Mouse (Mus musculus): ENCODE data around the gene Aqp2. TPM values are rescaled to one million over a fixed set of nuclear protein-coding genes. Genes with fewer than 3 reads are reported as not detected.

The Aqp2 gene
- polyA plus RNA-seq, 1 experiment from 2014 or later: not detected

DNA sequence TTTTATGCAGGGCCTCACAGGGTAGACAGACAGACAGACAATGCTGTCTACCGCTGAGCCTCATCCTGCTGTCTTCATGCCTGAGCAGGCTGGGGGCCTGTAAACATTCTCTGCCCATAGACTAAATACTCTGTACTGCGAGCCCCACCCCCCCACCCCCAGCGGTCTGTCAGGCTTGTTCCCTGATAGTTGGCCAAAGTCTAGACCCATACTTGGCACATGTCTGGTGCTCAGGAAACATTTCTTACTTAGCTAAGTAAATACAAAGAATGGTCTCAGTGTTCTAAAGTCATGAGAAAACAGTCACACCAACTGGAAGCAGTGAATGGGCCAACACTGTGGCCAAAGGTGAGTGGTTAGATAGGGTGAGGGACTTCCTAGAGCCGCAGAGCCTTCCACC lies 11.5 kb upstream of the Aqp2 start:
- Histone ChIP-seq H3K4me1 (no peaks in the 10 kb centered on the region), H3K4me2 (no peak overlapping the region), H3K9me3 (no peaks in the 10 kb centered on the region), H3K4me3 (no peak overlapping the region), H3K9ac (no peak overlapping the region), H3K27ac (no peak overlapping the region), H3K27me3 (no peaks in the 10 kb centered on the region), H3K36me3 (no peaks in the 10 kb centered on the region)
- WGBS: 75% methylated on average over 4 of the region's 4 CpGs
- no peak for ATAC-seq (ENCODE audit: insufficient number of reproducible peaks, low FRiP score, low TSS enrichment, low read depth)

DNA sequence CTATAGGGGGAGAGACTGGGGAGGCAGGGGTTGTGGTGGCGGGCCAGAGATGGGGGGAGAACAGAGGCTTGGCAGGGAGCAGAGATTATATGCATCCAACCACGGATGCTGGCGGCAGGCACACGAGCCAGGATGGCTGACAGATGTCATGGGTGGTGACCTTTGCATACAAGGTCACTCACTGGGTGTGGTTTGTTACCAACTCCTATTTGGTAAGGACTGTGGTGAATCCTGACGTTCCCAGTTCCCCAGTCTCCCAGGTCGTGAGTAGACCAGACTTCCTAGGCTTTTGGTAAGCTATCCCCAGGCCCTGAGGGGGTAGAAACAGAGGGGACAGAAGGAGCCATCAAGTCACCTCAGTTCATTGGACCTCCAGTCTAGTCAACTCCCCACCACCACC lies 10.2 kb upstream of the Aqp2 start:
- H3K27me3 ChIP-seq: no peaks in the 10 kb centered on the region
- no peak overlapping the region for H3K4me3 ChIP-seq
- no peak overlapping the region for H3K4me2 ChIP-seq
- WGBS: 78% methylated on average over 6 of the region's 6 CpGs
- no peak overlapping the region for H3K9ac ChIP-seq
- H3K4me1 ChIP-seq: no peaks in the 10 kb centered on the region
- no peaks in the 10 kb centered on the region for H3K9me3 ChIP-seq
- no peak overlapping the region for H3K27ac ChIP-seq
- H3K36me3 ChIP-seq: no peaks in the 10 kb centered on the region
- ATAC-seq (ENCODE audit: insufficient number of reproducible peaks, low FRiP score, low TSS enrichment, low read depth): no peak

GRCm38 (mm10) chr15:99569123-99569522 lies 9.7 kb upstream of the Aqp2 start:
- no peak overlapping the region for H3K27ac ChIP-seq

DNA sequence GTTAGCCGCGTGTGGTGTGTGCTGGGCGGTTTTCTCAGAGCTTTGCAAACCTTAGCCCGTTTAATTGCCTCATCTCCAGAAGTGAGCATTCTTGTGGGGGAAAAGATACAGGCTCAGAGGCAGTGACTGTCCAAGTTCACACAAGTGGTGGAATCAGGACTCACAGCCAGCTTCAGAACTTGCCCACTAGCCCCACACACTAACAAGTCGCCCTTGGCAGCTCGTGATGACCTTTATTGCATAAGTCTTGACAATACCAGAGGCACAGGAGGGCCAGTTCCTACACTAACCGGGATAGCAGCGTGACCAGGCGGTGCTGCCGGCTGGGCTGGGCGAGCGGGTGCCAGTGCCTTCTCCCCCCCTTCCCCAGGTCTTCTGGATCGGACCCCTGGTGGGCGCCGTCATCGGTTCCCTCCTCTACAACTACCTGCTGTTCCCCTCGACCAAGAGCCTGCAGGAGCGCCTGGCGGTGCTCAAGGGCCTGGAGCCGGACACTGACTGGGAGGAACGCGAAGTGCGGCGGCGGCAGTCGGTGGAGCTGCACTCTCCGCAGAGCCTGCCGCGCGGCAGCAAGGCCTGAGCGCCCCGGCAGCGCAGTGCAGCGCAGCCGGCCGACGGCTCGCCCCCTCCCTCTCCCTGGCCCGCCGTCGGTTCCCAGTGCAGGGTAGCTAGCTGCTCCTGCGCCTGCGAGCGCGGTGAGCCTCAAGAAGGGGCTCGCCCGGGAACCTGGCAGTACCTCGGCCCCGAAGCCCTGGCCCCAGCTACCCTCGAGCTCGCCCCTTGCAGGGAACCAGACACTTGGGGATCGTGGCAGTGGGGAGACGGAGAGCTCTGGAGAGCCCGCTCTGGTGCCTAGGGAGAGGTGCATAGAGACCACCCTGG lies 4.8 kb downstream of the Aqp2 start:
- no peaks in the 10 kb centered on the region for H3K9me3 ChIP-seq
- H3K27ac ChIP-seq: no peak overlapping the region
- no peak for ATAC-seq (ENCODE audit: insufficient number of reproducible peaks, low FRiP score, low TSS enrichment, low read depth)
- WGBS: 4% methylated on average over 54 of the region's 54 CpGs
- H3K9ac ChIP-seq: 0 out of 2 replicates have a peak overlapping the region, but pooled peaks have one; percentile 14
- H3K4me2 ChIP-seq: peak overlapping the region; percentile 63
- peak overlapping the region; percentile 35 for H3K4me3 ChIP-seq
- H3K27me3 ChIP-seq: peaks cover 89% of the 10 kb centered on the region
- H3K36me3 ChIP-seq: no peaks in the 10 kb centered on the region
- H3K4me1 ChIP-seq: peaks cover 21% of the 10 kb centered on the region

More at GRCm38 (mm10) chr15:99569123-99569522, 9.7 kb upstream of the Aqp2 start:
- Histone ChIP-seq H3K4me2 (no peak overlapping the region), H3K9ac (no peak overlapping the region), H3K36me3 (no peaks in the 10 kb centered on the region), H3K4me3 (no peak overlapping the region), H3K27me3 (no peaks in the 10 kb centered on the region), H3K9me3 (no peaks in the 10 kb centered on the region), H3K4me1 (no peaks in the 10 kb centered on the region)
- 80% methylated on average over 10 of the region's 10 CpGs for WGBS
- ATAC-seq (ENCODE audit: insufficient number of reproducible peaks, low FRiP score, low TSS enrichment, low read depth): no peak

- 3% methylated on average over 24 of the region's 24 CpGs for WGBS
Measured at GRCm38 (mm10) chr15:99584407-99585202, 5.8 kb downstream of the Aqp2 start.

GRCm38 (mm10) chr15:99585741-99586140 lies 6.9 kb downstream of the Aqp2 start:
- no peak overlapping the region for H3K9ac ChIP-seq
- H3K27me3 ChIP-seq: peaks cover 96% of the 10 kb centered on the region
- peaks cover 28% of the 10 kb centered on the region for H3K4me1 ChIP-seq
- no peak overlapping the region for H3K4me2 ChIP-seq
- 66% methylated on average over 6 of the region's 6 CpGs for WGBS
- H3K27ac ChIP-seq: no peak overlapping the region
- no peaks in the 10 kb centered on the region for H3K9me3 ChIP-seq
- no peaks in the 10 kb centered on the region for H3K36me3 ChIP-seq
- ATAC-seq (ENCODE audit: insufficient number of reproducible peaks, low FRiP score, low TSS enrichment, low read depth): no peak
- no peak overlapping the region for H3K4me3 ChIP-seq

More at GRCm38 (mm10) chr15:99584407-99585202, 5.8 kb downstream of the Aqp2 start:
- peaks cover 21% of the 10 kb centered on the region for H3K4me1 ChIP-seq
- H3K27me3 ChIP-seq: peaks cover 96% of the 10 kb centered on the region
- peak overlapping the region; percentile 35 for H3K4me3 ChIP-seq
- H3K4me2 ChIP-seq: peak overlapping the region; percentile 63
- no peak overlapping the region for H3K27ac ChIP-seq
- no peak overlapping the region for H3K9ac ChIP-seq
- H3K36me3 ChIP-seq: no peaks in the 10 kb centered on the region
- no peaks in the 10 kb centered on the region for H3K9me3 ChIP-seq
- ATAC-seq (ENCODE audit: insufficient number of reproducible peaks, low FRiP score, low TSS enrichment, low read depth): no peak

DNA sequence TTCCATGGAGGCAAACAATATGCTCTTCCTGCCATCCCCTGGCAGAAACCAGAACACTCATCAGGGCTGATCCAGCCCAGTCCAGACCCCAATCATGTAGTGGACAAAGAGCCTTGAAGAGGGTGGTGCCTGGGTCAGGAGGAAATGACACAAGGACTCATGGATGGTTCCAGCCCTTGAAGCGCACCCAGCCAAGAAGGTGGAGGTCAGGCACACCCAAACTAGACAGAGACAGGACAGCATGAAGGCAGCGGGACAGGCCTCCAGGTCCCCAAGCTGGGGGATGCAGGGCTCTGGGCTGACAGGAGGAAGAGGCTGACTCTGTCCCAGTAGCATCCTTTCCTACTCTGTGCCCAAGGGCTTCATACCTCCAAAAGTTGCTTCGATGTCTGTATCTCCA lies 7.7 kb downstream of the Aqp2 start:
- no peak overlapping the region for H3K9ac ChIP-seq
- peaks cover 96% of the 10 kb centered on the region for H3K27me3 ChIP-seq
- H3K27ac ChIP-seq: no peak overlapping the region
- H3K4me2 ChIP-seq: no peak overlapping the region
- 83% methylated on average over 3 of the region's 3 CpGs for WGBS
- H3K4me3 ChIP-seq: no peak overlapping the region
- ATAC-seq (ENCODE audit: insufficient number of reproducible peaks, low FRiP score, low TSS enrichment, low read depth): no peak
- H3K36me3 ChIP-seq: no peaks in the 10 kb centered on the region
- peaks cover 32% of the 10 kb centered on the region for H3K4me1 ChIP-seq
- no peaks in the 10 kb centered on the region for H3K9me3 ChIP-seq

DNA sequence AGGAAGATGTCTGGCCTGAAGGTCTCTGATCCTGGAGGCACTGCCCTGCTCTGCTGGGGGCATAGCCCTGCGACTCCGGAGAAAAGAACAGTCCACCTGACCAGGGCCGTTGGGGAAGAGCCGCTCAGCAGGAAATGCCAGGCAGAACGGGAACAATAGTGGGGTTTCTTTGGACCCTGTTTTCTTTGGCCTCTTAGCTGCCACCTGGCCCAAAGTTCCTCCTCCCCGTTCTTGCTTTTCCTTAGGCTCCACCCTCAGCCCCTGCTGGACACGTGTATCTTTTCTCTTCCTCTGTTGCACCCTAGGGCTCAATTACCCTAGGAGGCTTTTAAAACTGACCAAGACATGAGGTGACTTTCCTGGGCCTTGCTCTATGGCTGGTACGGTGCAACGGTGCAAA lies 10.4 kb downstream of the Aqp2 start:
- WGBS: 8% methylated on average over 9 of the region's 9 CpGs
- Histone ChIP-seq H3K9ac (no peak overlapping the region), H3K9me3 (no peaks in the 10 kb centered on the region), H3K27me3 (peaks cover 100% of the 10 kb centered on the region), H3K4me2 (no peak overlapping the region), H3K4me1 (peaks cover 21% of the 10 kb centered on the region), H3K4me3 (no peak overlapping the region), H3K36me3 (no peaks in the 10 kb centered on the region), H3K27ac (no peak overlapping the region)
- ATAC-seq (ENCODE audit: insufficient number of reproducible peaks, low FRiP score, low TSS enrichment, low read depth): no peak

- ATAC-seq (ENCODE audit: insufficient number of reproducible peaks, low FRiP score, low TSS enrichment, low read depth): no peak
- peaks cover 17% of the 10 kb centered on the region for H3K4me1 ChIP-seq
- H3K9me3 ChIP-seq: no peaks in the 10 kb centered on the region
- H3K9ac ChIP-seq: no peak overlapping the region
- WGBS: 24% methylated on average over 7 of the region's 7 CpGs
- H3K27me3 ChIP-seq: peaks cover 100% of the 10 kb centered on the region
- H3K4me3 ChIP-seq: no peak overlapping the region
- no peaks in the 10 kb centered on the region for H3K36me3 ChIP-seq
- no peak overlapping the region for H3K27ac ChIP-seq
- H3K4me2 ChIP-seq: no peak overlapping the region
Measured at GRCm38 (mm10) chr15:99589704-99590103, 10.8 kb downstream of the Aqp2 start.

DNA sequence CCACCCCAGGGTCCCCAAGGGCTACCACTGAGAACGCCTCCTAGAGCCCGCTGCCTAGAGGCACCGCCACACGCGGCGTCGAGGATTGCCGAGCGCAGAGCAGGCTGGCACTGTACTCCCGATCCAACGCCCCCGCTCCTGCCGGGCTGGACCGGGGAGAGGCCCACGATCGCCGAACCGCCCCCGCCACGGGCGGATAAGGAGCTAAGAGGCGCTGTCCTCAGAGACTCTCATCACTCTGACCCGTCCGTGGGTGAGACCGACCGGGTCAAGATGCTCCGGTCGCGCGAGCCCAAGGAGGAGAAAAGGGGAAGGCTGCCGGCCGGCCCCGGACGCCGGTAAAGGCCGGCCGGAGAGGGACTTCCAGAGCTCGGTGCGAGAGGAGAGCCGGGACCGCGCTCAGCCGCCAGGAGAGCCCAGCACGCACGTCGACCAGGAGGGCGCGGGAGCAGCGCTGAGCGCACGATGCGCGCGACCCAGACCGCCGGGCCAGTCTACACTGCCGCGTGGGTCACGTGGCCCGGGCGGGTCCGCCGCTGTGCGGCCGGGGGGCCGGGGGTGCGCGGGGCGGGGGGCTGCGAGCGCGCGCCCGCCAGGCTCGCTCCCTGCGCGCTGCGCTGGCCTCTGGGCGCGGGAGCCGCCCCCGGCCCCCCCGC lies 11.7 kb downstream of the Aqp2 start, which contains the start of gene Aqp5:
TSS of gene Aqp5 (plus strand) at position 354 of the 656 bp plus-strand sequence.
- WGBS: 2% methylated on average over 71 of the region's 83 CpGs
- ATAC-seq (ENCODE audit: insufficient number of reproducible peaks, low FRiP score, low TSS enrichment, low read depth): no peak

DNA sequence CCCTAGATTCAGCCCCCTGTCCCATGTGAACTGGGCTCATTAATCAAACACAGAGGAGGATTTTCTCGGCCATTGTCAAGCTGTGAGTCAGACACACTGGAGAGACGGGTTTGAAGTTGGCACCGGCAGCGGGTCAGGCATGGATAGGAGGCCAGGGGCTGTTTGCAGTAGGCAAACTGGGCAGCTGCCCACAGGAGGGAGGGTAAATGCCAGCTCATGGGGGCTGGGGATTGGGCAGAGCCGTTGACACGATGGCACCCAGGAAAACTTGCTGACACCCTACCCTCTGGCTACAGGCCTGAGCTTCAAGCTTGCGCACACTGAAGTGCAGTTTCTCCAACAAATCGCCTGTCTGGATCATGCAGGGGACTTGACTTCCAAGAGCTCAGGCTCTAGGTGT lies 13.3 kb downstream of the Aqp2 start:
- WGBS: 71% methylated on average over 8 of the region's 8 CpGs
- H3K4me2 ChIP-seq: no peak overlapping the region
- H3K4me1 ChIP-seq: peaks cover 18% of the 10 kb centered on the region
- no peaks in the 10 kb centered on the region for H3K36me3 ChIP-seq
- no peak for ATAC-seq (ENCODE audit: insufficient number of reproducible peaks, low FRiP score, low TSS enrichment, low read depth)
- no peak overlapping the region for H3K27ac ChIP-seq
- H3K9me3 ChIP-seq: no peaks in the 10 kb centered on the region
- H3K9ac ChIP-seq: no peak overlapping the region
- H3K4me3 ChIP-seq: no peak overlapping the region
- peaks cover 88% of the 10 kb centered on the region for H3K27me3 ChIP-seq

More for the DNA sequence above, 11.7 kb downstream of the Aqp2 start, which contains the start of gene Aqp5:
- peak within 1 kb of the TSS; percentile 43 for H3K4me3 ChIP-seq
- peaks cover 12% of the 10 kb centered on the region for H3K4me1 ChIP-seq
- H3K36me3 ChIP-seq: no peaks in the 10 kb centered on the region
- 0 out of 2 replicates have a peak within 1 kb of the TSS, but pooled peaks have one; percentile 14 for H3K9ac ChIP-seq
- H3K27ac ChIP-seq: no peak within 1 kb of the TSS
- H3K27me3 ChIP-seq: peaks cover 100% of the 10 kb centered on the region
- H3K9me3 ChIP-seq: no peaks in the 10 kb centered on the region
- H3K4me2 ChIP-seq: peak within 1 kb of the TSS; percentile 73
